ENCODE assay signal across 10 mouse cellular contexts in genomic region chr14:100213066-100213465, GRCm38 (mm10).
DNase-seq lines count a peak whose midpoint lies in the region; ATAC-seq lines count a peak whose summit lies in the region.
"Had no signal": no experiment of that assay in that cellular context is flagged by ENCODE, and none has a peak within 500 bp of the region (broad histone marks: within the 10 kb centered on the region; RNA-seq: fewer than 3 reads in every experiment).

No protein-coding gene starts in this region.

- H3K27me3 ChIP-seq in midbrain, embryonic 16.5 days (ENCODE audit: control insufficient read depth, insufficient read depth, low read depth, low read length), result no peaks in the 10 kb centered on the region
- H3K27me3 ChIP-seq: heart, embryonic 15.5 days; midbrain, embryonic 12.5 days had no signal

- H3K36me3 ChIP-seq in midbrain, embryonic 16.5 days (ENCODE audit: control insufficient read depth, insufficient read depth, low read length), result no peaks in the 10 kb centered on the region
- H3K36me3 ChIP-seq: heart, embryonic 15.5 days; midbrain, embryonic 12.5 days had no signal

- H3K4me2 ChIP-seq in midbrain, embryonic 16.5 days (ENCODE audit: low read length), result no peak overlapping the region
- H3K4me2 ChIP-seq: heart, embryonic 15.5 days; midbrain, embryonic 12.5 days had no signal

- ATAC-seq in midbrain, embryonic 16.5 days, result no peak

- WGBS in large intestine, adult 2 months, result 34% methylated on average over 7 of the region's 7 CpGs
- 79% methylated on average over 7 of the region's 7 CpGs for WGBS in midbrain, embryonic 16.5 days

- no peak overlapping the region for H3K4me3 ChIP-seq in midbrain, embryonic 16.5 days (ENCODE audit: low read depth, low read length)
- H3K4me3 ChIP-seq: heart, embryonic 15.5 days; midbrain, embryonic 12.5 days had no signal

- no peak overlapping the region for H3K27ac ChIP-seq in midbrain, embryonic 16.5 days (ENCODE audit: low read length)
- H3K27ac ChIP-seq: heart, embryonic 15.5 days; midbrain, embryonic 12.5 days had no signal

- DNase-seq in right cerebral cortex, adult 18-20 months, result peak; percentile 68
- DNase-seq in right cerebral cortex, postnatal 4 days, result no peak
- peak; percentile 49 to 70 for DNase-seq in frontal cortex, adult 2 months (ENCODE audit: extremely low spot score in 1 of 2, low spot score in 1 of 2)
- peak; percentile 62 for DNase-seq in large intestine, adult 2 months (ENCODE audit: low read depth, low spot score)
- DNase-seq in right cerebral cortex, postnatal 10 days (ENCODE audit: low spot score in 2 of 2), result peak; percentile 63 to 76
- DNase-seq in thymus, postnatal 4 days, result no peak
- no peak for DNase-seq in cerebellum, adult 8-10 months

- H3K9ac ChIP-seq in midbrain, embryonic 16.5 days (ENCODE audit: low read depth, low read length), result no peak overlapping the region
- H3K9ac ChIP-seq: heart, embryonic 15.5 days; midbrain, embryonic 12.5 days had no signal

- no peaks in the 10 kb centered on the region for H3K9me3 ChIP-seq in midbrain, embryonic 16.5 days (replicated peaks; ENCODE audit: control insufficient read depth, low read length, poor library complexity, severe bottlenecking)
- H3K9me3 ChIP-seq: heart, embryonic 15.5 days; midbrain, embryonic 12.5 days had no signal

- peaks cover 21% of the 10 kb centered on the region for H3K4me1 ChIP-seq in midbrain, embryonic 16.5 days (ENCODE audit: control insufficient read depth, insufficient read depth, low read length)

Comparison
In these comparisons a context has a peak if more than half of its experiments do, and no peak if none do; other contexts are left out.
1. DNase-seq: peak in right cerebral cortex, adult 18-20 months (single experiment), frontal cortex, adult 2 months (2 of 2), large intestine, adult 2 months (single experiment) and right cerebral cortex, postnatal 10 days (2 of 2); none in right cerebral cortex, postnatal 4 days (single experiment), thymus, postnatal 4 days (single experiment) and cerebellum, adult 8-10 months (single experiment).